Mouse (Mus musculus) heart, embryonic 12.5 days (tissue): ENCODE measurements around the gene Rsph9. TPM values are rescaled to one million over a fixed set of nuclear protein-coding genes. Genes with fewer than 3 reads are reported as not detected.

Experiments
- ATAC-seq: fragments of 200-750 bp; cut with Nextera tagmentation; 2 replicates; pipeline ENCODE4 v1.8.0; 2017; ENCODE audit warnings: moderate TSS enrichment, moderate library complexity; ENCODE audit not compliant: insufficient number of reproducible peaks, low FRiP score
- H3K27ac ChIP-seq: fragments of 300-500 bp; sonication (generic); 2 replicates; pipeline ENCODE4 v1.5.1; 2016; ENCODE audit warnings: mild to moderate bottlenecking, moderate library complexity; ENCODE audit not compliant: poor library complexity, severe bottlenecking
- H3K27me3 ChIP-seq: fragments of 300-500 bp; sonication (generic); replicated peaks from 2 replicates; pipeline ENCODE4 v1.6.1; 2016; ENCODE audit warnings: mild to moderate bottlenecking, moderate library complexity
- H3K36me3 ChIP-seq: fragments of 300-500 bp; sonication (generic); 2 replicates; pipeline ENCODE4 v1.6.1; 2016; ENCODE audit warnings: mild to moderate bottlenecking, moderate library complexity
- H3K4me1 ChIP-seq: fragments of 300-500 bp; sonication (generic); replicated peaks from 2 replicates; pipeline ENCODE4 v1.6.1; 2016; ENCODE audit warnings: mild to moderate bottlenecking
- H3K4me2 ChIP-seq: fragments of 300-500 bp; sonication (generic); 2 replicates; pipeline ENCODE4 v1.6.1; 2016; ENCODE audit warnings: mild to moderate bottlenecking, moderate library complexity
- H3K4me3 ChIP-seq: fragments of 300-500 bp; sonication (generic); 2 replicates; pipeline ENCODE4 v1.5.1; 2016; ENCODE audit warnings: mild to moderate bottlenecking
- H3K9ac ChIP-seq: fragments of 300-500 bp; sonication (generic); 2 replicates; pipeline ENCODE4 v1.6.1; 2016; ENCODE audit warnings: mild to moderate bottlenecking, moderate library complexity
- H3K9me3 ChIP-seq: fragments of 300-500 bp; sonication (generic); replicated peaks from 2 replicates; pipeline ENCODE4 v1.6.1; 2016; ENCODE audit warnings: mild to moderate bottlenecking, moderate library complexity
- WGBS: fragments of 180-500 bp; shearing (Covaris S2); methylation state at CpG from one replicate; pipeline ENCODE4 v1.1.7; 2016; 5-methylcytosine and 5-hydroxymethylcytosine counted together
- polyA plus RNA-seq: library from polyadenylated mRNA; unstranded; fragments of >200 nt; fragmentation: Nextera tagmentation; extraction: Ambion mirVana; gene quantifications from 2 replicates; pipeline ENCODE4 v1.2.1, GENCODE M21; 2016

Gene Rsph9
- polyA plus RNA-seq, 1 experiment from 2014 or later: 5.5 TPM

DNA sequence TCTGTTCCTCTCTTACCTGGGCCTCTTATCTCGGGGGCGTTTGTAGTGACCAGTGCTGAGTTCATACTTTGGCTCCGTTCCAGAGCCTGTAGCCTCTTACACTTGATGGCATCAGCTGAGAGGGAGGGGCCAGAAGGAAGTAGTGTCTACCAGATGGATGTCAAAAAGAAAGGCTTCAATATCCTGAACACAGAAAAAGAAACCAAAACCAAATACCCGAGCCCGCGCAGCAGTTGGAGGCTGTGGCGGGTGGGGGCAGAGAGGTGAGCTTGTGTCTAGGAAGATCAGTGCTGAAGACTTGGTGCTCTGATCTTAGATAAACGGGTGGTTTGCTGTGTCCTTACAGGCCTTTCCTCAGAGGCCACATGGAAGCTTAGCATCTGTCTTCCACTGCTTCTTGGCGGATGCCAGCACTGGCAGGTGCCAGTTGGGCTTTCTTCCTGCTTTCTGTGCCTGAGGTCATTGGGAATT is 19.0 kb upstream of the Rsph9 start:
- Histone ChIP-seq H3K27ac (no peak overlapping the region), H3K27me3 (no peaks in the 10 kb centered on the region), H3K4me1 (peaks cover 47% of the 10 kb centered on the region), H3K9ac (no peak overlapping the region), H3K4me2 (peak overlapping the region; percentile 74), H3K36me3 (peaks cover 48% of the 10 kb centered on the region), H3K9me3 (no peaks in the 10 kb centered on the region), H3K4me3 (peak overlapping the region; percentile 74)
- ATAC-seq: no peak
- WGBS: 70% methylated on average over 9 of the region's 9 CpGs

DNA sequence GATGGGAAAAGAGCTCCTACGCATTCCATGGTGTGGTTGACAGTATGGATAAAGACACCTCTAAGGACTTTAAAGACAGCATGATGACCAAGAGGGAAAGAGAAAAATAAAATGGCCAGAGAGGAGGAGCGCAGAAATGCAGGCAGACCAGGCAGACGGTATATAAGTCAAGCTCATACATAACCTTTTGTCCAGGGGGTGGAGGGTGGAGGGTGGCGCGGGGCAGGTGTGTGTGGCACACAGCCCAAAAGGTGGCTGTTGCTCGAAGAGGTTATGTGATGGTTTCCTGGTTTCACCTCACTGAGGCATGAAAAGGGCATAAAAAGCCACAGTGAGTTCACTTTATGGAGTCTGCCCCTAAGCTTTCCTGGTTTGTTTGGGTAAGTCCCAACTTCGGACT is 18.5 kb upstream of the Rsph9 start:
- no peaks in the 10 kb centered on the region for H3K27me3 ChIP-seq
- peak overlapping the region; percentile 74 for H3K4me3 ChIP-seq
- ATAC-seq: no peak
- H3K27ac ChIP-seq: no peak overlapping the region
- H3K4me1 ChIP-seq: peaks cover 45% of the 10 kb centered on the region
- 85% methylated on average over 7 of the region's 7 CpGs for WGBS
- peak overlapping the region; percentile 74 for H3K4me2 ChIP-seq
- no peak overlapping the region for H3K9ac ChIP-seq
- peaks cover 43% of the 10 kb centered on the region for H3K36me3 ChIP-seq
- H3K9me3 ChIP-seq: no peaks in the 10 kb centered on the region

DNA sequence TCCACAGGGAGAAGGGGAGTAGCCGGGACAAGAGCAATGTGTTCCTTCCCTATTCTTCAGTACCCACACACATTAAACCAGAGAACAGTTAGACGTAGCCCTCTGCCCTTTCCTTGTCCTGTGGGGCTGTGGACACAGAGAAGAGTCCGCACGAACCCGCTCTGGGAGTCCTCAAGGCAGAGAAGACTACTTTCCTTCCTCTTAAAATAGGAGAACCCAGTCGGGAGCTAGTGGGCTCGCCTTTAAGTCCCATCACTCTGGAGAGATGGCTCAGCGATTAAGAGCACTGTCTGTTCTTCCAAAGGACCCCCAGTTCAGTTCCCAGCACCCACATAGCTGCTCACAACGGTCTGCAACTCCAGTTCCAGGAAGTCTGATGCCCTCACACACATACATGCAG is 17.7 kb upstream of the Rsph9 start:
- ATAC-seq: no peak

DNA sequence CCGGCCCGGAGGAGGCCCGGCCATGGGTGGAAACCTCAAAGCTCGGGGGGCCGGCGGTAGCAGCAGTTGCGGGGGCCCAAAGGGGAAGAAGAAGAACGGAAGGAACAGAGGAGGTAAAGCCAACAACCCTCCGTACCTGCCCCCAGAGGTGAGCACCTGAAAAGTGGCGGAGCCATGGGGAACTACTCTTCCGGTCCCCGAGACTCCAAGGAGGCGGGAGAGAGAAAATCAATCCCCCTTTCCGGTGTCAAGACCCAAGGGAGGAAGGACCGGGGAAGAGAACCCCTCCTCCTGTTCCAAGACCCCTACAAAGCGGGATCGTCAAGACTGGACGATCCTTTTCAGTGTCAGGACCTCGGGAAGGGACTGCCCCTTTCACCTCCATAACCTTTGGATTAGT is 17.2 kb upstream of the Rsph9 start:
- Histone ChIP-seq H3K36me3 (peaks cover 30% of the 10 kb centered on the region), H3K9ac (peak overlapping the region; percentile 92), H3K9me3 (no peaks in the 10 kb centered on the region), H3K4me2 (peak overlapping the region; percentile 74), H3K4me1 (peaks cover 36% of the 10 kb centered on the region), H3K27me3 (no peaks in the 10 kb centered on the region), H3K4me3 (peak overlapping the region; percentile 74), H3K27ac (peak overlapping the region; percentile 86)
- ATAC-seq: no peak
- 0% methylated on average over 19 of the region's 19 CpGs for WGBS

More for the DNA sequence above, 17.7 kb upstream of the Rsph9 start:
- peak overlapping the region; percentile 74 for H3K4me2 ChIP-seq
- H3K27ac ChIP-seq: peak overlapping the region; percentile 86; the same call in 1 of the 2 replicates
- H3K36me3 ChIP-seq: peaks cover 35% of the 10 kb centered on the region
- no peaks in the 10 kb centered on the region for H3K27me3 ChIP-seq
- peaks cover 41% of the 10 kb centered on the region for H3K4me1 ChIP-seq
- H3K9me3 ChIP-seq: no peaks in the 10 kb centered on the region
- peak overlapping the region; percentile 74 for H3K4me3 ChIP-seq
- H3K9ac ChIP-seq: peak overlapping the region; percentile 92
- WGBS: 50% methylated on average over 9 of the region's 9 CpGs

DNA sequence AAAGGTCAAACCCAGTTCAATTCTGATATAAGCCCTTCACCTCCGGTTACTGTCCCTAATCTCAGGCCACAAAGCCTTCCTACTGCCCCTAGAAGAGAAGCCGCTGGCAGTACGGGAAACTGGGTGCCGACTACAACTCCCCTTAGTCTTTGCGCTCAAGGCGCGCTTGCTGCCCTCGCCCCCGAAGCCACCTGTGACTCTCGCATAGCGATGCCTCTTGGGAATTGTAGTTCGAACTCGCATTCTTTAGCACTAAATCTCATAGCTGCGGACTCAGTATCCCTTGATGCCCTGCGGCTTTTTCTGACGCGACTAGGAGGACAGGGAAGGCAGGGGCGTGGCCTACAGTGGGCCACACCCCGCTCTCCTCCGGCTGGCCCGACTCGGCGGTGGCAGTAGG is 16.7 kb upstream of the Rsph9 start, which contains the start of gene Gtpbp2:
Gene Gtpbp2 (plus strand): TSS at position 347 of the 400 bp plus-strand sequence.
- peak within 1 kb of the TSS; percentile 98 for H3K27ac ChIP-seq
- WGBS: 1% methylated on average over 23 of the region's 23 CpGs
- H3K4me2 ChIP-seq: peak within 1 kb of the TSS; percentile 74
- H3K9ac ChIP-seq: peak within 1 kb of the TSS; percentile 92
- peak; percentile 91 for ATAC-seq
- no peaks in the 10 kb centered on the region for H3K27me3 ChIP-seq
- peaks cover 25% of the 10 kb centered on the region for H3K36me3 ChIP-seq
- H3K4me1 ChIP-seq: peaks cover 31% of the 10 kb centered on the region
- peak within 1 kb of the TSS; percentile 74 for H3K4me3 ChIP-seq
- H3K9me3 ChIP-seq: no peaks in the 10 kb centered on the region

DNA sequence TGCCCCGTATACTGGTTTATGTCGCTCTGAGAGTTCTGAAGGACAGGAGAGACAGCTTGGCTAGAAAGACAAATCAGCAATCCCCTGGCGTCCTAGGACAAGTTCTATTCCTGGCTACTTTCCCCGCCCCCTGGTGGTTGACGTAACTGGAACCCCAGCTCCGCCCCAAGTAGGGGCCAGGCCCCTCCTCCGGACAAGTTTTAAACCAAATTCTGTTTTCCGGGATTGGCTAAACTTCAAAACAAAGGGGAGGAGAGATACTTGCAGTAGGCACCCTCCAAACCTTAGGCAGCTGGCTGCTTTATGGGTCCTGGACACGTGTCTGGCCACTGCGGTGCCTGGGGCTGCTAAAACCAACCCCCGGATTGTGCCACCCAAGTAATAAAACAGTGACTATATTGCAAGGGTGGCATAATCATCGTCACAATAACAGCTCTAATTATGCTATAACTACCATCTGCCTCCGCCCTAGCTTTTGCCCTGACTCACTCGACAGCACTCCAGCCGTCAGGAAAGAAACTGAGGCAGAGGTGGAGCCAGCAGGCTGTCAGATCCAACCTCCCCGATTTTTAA is 16.2 kb upstream of the Rsph9 start:
- H3K4me2 ChIP-seq: peak overlapping the region; percentile 74
- H3K9me3 ChIP-seq: no peaks in the 10 kb centered on the region
- peaks cover 28% of the 10 kb centered on the region for H3K4me1 ChIP-seq
- peaks cover 20% of the 10 kb centered on the region for H3K36me3 ChIP-seq
- peak; percentile 81 for ATAC-seq
- WGBS: 0% methylated on average over 16 of the region's 16 CpGs
- H3K9ac ChIP-seq: peak overlapping the region; percentile 73
- peak overlapping the region; percentile 74 for H3K4me3 ChIP-seq
- no peaks in the 10 kb centered on the region for H3K27me3 ChIP-seq
- H3K27ac ChIP-seq: peak overlapping the region; percentile 98

DNA sequence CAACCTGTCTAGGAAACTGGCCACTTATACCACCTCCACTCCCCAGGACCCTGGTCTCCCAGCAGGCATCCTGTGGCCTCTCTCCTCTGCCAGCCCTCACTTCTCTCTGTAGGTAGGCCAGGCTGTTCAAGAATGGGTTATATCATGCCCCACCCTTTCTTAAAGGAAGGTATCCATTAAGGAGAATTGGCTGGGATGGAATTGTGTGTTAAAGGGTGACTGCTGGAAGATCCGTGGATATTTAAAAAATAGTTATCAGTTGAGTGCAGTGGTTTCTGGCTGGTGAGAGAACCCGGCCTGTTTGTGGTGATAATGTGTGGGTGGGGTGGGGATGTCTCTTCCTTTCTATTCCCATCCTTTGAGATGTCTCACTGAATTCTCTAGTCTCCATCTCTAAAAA is 15.2 kb upstream of the Rsph9 start:
- H3K4me1 ChIP-seq: peaks cover 28% of the 10 kb centered on the region
- ATAC-seq: no peak
- 22% methylated on average over 2 of the region's 2 CpGs for WGBS
- peaks cover 10% of the 10 kb centered on the region for H3K36me3 ChIP-seq
- H3K4me2 ChIP-seq: peak overlapping the region; percentile 74
- no peaks in the 10 kb centered on the region for H3K27me3 ChIP-seq
- H3K9ac ChIP-seq: peak overlapping the region; percentile 73; the same call in 1 of the 2 replicates
- no peaks in the 10 kb centered on the region for H3K9me3 ChIP-seq
- H3K4me3 ChIP-seq: peak overlapping the region; percentile 74
- peak overlapping the region; percentile 98 for H3K27ac ChIP-seq

DNA sequence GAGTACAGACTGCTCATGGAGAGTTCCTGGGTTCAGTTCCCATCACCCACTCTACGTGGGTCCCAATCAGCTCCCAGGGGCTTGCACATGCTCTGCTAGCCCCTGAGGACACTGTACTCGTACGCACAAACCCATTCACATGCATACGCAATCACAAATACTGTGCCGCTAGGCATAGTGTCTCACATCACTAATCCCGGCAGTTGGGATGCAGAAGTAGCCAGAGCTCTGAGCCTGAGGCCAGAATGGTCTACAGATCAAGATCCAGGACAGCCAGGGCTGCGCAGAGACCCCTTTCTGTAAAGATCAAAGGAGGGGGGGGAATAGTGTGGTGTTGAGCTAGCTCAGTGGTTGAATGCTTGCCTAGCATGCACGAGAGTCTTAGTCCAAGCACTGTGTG is 13.1 kb upstream of the Rsph9 start:
- peaks cover 22% of the 10 kb centered on the region for H3K4me1 ChIP-seq
- no peak overlapping the region for H3K27ac ChIP-seq
- H3K9me3 ChIP-seq: no peaks in the 10 kb centered on the region
- WGBS: 88% methylated on average over 8 of the region's 8 CpGs
- no peaks in the 10 kb centered on the region for H3K36me3 ChIP-seq
- no peak overlapping the region for H3K4me3 ChIP-seq
- no peak for ATAC-seq
- H3K27me3 ChIP-seq: no peaks in the 10 kb centered on the region
- H3K9ac ChIP-seq: no peak overlapping the region
- H3K4me2 ChIP-seq: no peak overlapping the region

DNA sequence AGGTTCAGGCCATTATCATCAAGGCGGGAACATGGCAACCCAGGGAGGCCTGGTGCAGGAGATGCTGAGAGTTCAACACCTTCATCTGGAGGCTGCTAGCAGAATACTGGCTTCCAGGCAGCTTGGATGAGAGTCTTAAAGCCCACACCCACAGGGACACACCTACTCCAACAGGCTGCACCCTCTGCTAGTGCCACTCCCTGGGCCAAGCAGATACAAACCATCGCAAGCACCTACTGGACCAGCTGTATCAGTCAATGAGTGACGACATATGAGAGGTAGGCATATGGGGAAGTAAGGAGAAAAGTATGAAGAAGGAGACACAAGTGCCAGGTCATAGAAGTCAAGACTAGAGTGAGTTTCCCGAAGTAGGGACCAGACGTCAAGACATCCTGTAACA is 12.7 kb upstream of the Rsph9 start:
- no peak overlapping the region for H3K4me3 ChIP-seq
- H3K9ac ChIP-seq: no peak overlapping the region
- H3K36me3 ChIP-seq: peaks cover 2% of the 10 kb centered on the region; the same call in 1 of the 2 replicates
- 80% methylated on average over 5 of the region's 5 CpGs for WGBS
- ATAC-seq: no peak
- no peaks in the 10 kb centered on the region for H3K9me3 ChIP-seq
- H3K27ac ChIP-seq: no peak overlapping the region
- no peaks in the 10 kb centered on the region for H3K27me3 ChIP-seq
- H3K4me2 ChIP-seq: no peak overlapping the region
- H3K4me1 ChIP-seq: peaks cover 19% of the 10 kb centered on the region

DNA sequence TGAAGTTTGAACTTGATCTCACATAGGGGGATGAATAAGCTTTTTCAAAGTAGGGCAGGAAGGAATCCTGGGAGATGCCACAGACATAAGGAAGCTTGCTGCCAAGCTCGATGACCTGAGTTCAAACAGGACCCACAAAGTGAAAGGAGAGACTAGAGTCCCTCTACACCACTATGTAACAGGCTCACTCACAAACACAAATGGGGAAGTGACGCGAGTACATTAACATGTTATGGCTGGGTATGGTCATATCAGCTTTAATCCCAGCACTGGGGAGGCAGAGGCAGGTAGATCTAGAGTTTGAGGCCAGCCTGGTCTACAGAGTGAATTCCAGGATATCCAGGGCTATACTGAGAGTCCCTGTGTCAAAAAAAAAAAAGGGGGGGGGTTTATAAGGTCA is 10.3 kb upstream of the Rsph9 start:
- H3K9me3 ChIP-seq: no peaks in the 10 kb centered on the region
- H3K4me3 ChIP-seq: no peak overlapping the region
- no peak for ATAC-seq
- peaks cover 9% of the 10 kb centered on the region for H3K36me3 ChIP-seq
- WGBS: 94% methylated on average over 3 of the region's 3 CpGs
- no peak overlapping the region for H3K9ac ChIP-seq
- H3K4me1 ChIP-seq: peaks cover 18% of the 10 kb centered on the region
- no peak overlapping the region for H3K27ac ChIP-seq
- no peaks in the 10 kb centered on the region for H3K27me3 ChIP-seq
- no peak overlapping the region for H3K4me2 ChIP-seq

DNA sequence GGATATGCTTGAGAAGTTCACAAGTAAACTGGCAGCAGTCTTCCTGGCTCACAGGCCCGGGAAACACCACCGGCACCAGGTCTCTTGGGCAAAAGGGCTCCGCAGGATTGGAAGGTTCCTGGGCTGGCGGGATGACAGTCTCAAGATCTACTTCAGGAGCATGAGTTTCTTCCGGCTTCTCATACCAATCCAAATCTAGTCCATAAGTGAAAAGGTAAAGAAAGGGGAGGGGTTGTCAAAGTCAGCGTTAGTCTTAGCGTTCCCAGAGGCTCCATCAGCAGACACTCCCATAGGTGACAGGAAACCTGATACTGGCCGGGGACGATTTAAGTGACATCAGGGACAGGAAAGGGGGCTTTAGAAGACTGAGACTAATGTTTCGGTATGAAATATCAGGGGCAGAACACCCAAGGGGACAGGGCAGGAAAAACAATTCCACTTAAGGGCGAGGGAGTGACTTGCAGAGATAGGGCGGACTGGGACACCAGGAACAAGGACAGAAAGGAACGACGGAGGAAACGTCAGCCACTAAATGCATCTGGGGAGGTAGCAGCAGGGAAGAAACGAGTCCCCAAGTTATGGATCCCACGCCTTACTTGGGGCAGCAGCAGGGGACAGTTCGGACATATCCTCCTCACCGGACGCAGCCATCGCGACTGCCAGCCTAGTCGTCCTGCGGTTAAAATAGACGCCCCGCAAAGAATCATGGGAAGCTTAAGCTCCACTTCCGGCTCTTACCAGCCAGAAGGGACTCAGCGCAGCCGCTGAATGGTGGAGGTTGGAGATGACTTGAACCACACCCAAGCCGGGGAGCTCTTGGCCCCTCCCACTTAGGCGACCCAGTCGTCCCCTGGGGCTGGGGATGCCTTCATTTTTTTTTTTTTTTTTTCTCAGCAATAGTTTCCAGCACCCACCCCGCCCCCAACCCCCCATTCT is 9.1 kb upstream of the Rsph9 start, which contains the start of gene Mad2l1bp:
Gene Mad2l1bp (minus strand): TSS at position 707 of the 936 bp plus-strand sequence.
- H3K4me1 ChIP-seq: peaks cover 16% of the 10 kb centered on the region
- H3K27me3 ChIP-seq: no peaks in the 10 kb centered on the region
- no peaks in the 10 kb centered on the region for H3K9me3 ChIP-seq
- ATAC-seq: peak; percentile 93
- WGBS: 2% methylated on average over 33 of the region's 33 CpGs
- peak within 1 kb of the TSS; percentile 65 for H3K4me3 ChIP-seq
- H3K9ac ChIP-seq: peak within 1 kb of the TSS; percentile 81
- peak within 1 kb of the TSS; percentile 61 for H3K27ac ChIP-seq
- H3K36me3 ChIP-seq: peaks cover 20% of the 10 kb centered on the region
- peak within 1 kb of the TSS; percentile 93 for H3K4me2 ChIP-seq
